Mouse (Mus musculus): ENCODE measurements at regions not wholly inside any gene's neighbourhood (a gene's known extent, or its start where the extent isn't known, plus 50 kb on each side); places are given as distances from the start of the nearest gene placed in this dataset.
A peak's percentile ranks its signal among the peaks of the same experiment; 100 is the strongest.

DNA sequence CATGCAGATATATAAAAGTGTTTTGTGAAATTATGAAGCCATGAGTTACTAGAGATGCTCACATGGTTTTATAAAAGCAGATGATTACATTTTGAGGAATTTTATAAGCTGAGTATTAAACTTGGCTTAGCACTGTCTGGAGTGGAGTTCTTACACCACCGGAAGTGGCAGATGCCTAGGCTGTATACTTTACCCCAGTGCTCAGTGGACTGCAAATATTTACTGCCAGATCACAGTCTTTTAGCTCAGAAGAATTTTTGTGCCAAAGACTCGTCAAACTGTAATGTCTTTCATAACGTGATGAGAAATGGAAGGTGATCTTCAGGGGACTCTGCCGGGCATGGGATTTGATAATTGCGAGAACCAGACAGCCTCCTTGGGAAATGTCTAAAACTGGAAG, 136.1 kb upstream of the 9330182O14Rik start:
- DNase-seq (ENCODE audit: low spot score in 2 of 2), result no peak

DNA sequence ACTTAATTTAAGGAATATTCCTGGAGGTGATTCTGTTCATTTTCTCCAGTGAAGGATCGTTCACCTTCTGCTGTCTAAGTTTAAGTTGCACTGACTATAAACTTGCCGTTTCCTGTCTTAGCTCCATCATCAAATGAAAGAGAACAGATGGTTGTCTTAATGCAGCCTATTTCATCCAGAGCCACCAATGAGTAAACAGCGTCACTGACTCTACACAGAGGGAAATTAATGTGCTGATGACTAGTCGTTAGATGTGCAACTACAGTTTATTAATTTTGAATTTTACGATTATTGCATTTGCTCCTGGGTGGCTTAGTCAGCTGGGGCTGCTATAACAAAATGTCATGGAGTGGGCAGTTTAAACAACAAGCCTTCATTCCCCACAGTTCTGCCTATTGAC, 134.1 kb upstream of the 9330182O14Rik start:
- DNase-seq (ENCODE audit: low spot score in 2 of 2), result no peak

DNA sequence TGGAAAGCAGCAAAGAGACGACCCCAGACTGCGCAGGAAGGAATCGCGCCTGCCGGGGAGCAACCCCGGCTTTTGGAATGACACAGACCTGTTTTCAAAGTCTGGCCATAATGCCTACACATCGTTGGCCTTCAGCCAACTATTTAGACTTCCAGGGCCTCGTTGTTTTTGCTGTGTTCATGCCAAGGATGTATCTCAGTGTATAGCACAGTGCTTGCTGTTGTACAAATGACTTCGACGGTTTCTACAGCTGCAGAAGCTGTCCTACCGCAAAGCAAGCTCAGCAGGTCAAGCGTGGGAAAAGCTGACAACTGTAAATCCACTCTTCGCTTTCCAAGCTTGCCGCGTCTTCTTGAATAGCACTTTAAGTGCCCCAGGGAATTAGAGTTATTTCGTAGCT, 129.1 kb upstream of the 9330182O14Rik start:
- no peak for DNase-seq (ENCODE audit: low spot score in 2 of 2)

DNA sequence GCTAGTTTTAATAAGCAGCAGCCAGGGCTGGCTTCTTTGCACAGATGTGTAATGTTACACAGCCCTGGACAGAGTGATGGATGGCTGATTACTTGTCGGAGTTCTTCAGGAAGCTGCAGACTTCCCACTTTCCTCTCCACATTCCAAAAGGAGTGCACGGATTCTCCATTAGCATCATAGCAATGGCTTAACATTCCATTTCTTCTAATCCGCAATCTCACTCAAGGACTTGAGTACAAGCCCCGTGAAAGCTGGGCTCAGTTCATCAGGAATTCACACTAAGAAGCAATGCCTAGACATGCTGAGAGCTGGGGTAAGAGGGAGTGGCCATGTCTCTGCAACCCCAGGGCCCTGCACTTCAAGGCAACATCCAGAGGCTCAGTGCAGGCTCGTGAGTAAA, 126.3 kb upstream of the 9330182O14Rik start:
- DNase-seq (ENCODE audit: low spot score in 2 of 2), result no peak

DNA sequence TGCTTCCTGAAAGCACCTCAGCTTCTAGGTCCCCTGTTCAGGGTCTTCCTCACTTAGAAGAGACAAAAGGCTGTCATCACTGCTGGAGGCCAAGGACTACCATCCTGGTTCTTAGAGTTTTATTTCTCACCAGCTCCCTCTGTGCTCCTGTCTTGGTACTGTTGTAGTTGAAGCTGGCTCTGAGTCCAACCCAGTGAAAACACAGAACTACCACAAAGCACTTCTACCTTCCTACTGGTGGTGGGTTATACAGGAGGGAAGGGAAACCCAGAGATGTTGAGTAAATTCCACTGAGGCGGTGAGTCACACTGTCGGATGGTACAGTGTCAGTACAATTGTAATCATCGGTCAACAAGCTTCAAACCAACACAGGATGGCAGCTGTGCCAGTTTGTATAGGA, 120.3 kb upstream of the 9330182O14Rik start:
- no peak for DNase-seq (ENCODE audit: low spot score in 2 of 2)

DNA sequence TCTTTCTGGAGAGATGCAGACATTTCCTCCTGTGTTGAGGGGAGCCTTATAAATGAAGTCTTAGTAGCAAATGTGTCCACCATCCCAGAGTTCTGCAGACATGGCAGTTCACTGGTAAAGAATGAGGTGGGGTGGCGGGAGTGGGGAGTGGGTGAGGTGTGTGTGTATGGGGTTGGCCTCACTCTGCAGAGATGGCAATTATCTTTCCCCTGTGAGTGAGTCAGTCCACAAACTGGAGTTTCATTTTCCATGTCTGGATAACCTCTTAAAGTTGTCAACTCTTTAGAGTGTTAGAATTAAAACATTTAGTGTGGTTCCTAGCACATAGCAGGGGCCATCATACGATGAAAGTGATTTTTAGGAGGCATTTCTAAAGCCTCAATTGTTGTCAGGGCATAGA, 117.1 kb upstream of the 9330182O14Rik start:
- no peak for DNase-seq (ENCODE audit: low spot score in 2 of 2)

DNA sequence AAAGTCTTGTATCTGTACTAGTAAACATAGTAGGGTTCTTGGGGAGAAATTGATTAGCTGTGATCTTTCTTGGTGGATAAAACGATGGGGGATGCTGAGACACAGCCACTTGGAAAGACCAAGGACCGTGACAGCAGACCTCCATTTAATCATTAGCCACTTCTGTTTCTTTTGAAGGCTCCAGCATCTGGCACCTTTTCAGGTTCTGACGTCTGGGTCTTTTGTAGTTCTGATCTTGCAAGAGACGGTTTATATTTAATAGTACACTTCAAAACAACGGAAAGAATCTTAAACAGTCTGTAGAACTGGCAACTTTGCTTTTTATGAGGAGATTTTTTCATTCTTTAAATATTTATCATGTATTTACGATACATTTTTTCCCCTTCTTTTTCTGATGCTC, 116.6 kb upstream of the 9330182O14Rik start:
- no peak for DNase-seq (ENCODE audit: low spot score in 2 of 2)

DNA sequence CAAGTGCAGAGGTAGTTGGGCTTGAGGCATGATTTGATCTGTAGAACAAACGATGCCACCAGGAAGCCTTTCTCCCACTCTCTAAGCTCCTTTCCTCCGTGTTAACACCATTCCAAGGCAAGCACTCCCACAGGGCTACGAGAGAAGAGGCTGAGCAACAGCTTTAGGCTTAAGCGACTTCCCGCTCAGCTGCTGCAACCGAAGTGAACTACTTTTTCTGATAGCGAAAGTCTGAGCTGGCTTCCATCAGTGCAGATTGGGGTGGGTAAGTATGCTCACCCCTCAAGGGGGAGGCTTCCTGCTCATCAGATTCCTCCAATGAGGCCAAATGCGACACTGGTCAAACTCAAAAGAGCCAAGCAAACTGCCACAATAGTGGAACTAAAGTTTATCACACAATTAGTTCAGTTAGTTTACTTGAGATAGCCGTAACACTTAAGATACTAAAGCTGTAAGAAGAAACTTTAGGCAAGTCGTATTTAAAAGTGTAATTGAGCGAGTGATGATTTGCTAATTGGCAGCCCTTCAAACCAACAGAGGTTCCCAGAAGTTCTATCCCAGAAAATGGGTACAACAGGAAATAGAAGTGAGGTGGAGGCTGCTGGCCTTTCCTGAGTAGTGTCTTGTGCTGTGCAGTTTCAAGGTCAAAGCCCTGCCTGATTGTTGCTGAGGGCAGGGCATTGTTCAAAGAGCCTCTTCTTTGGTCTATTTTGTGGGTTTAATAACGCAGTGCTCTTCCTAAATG, 115.9 kb upstream of the 9330182O14Rik start:
- no peak for DNase-seq (ENCODE audit: low spot score in 2 of 2)

DNA sequence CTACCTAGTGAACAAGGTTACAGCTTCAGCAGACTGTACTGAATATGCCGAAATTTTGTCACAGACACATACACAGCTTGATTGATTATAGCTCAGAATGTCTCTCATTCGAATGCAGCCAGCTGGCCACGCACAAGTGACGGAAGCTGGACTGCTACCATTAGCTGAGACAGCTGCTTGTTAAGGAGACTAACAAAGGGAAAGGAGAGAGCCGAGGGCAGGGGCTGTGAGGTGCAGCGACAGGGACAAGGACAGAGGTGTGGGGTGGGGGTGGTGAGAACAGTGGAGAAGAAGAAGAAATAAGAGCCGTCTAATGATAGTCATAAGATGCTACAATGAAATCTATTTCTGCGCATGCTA, 115.4 kb upstream of the 9330182O14Rik start:
- peak in 1 of 2 experiments; percentile 12 for DNase-seq (ENCODE audit: low spot score in 2 of 2)

DNA sequence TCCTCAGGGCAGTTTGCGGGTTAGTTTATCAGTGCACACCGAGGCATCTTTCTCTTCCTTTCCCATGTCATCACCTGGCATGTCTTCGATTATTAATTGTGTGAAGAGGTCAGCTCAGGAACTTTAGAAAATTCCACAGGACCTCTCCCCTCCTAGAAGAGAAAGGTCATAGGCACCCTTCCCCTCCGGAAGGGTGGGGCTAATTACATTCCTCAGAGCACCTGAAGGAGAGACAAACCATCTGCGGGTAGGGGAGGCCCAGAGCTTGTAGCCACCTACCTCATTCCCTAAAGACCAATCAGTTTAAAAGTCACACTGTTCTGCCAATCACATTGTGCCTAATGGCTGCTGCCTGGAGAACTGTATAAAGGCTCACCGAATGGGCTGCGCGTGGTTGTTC, 114.9 kb upstream of the 9330182O14Rik start:
- DNase-seq (ENCODE audit: low spot score in 2 of 2), result no peak

DNA sequence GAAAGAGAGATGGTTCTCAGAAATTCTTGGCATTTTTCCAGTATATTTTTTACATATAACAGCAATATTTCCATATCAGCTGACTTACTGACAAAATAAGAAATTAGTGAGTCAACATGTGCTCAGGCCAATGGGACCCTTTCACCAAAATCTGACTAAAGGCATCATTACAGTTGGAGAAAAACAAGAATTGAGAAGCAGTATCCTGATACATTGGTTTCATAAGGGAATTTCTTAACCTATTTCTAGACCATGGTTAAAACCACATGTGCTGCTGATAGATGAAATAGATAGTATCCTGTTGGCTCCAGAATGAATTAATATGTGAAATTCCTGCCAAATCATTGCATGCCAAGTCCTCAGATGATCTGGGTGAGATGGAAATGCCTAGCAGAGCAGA, 114.1 kb upstream of the 9330182O14Rik start:
- no peak for DNase-seq (ENCODE audit: low spot score in 2 of 2)

DNA sequence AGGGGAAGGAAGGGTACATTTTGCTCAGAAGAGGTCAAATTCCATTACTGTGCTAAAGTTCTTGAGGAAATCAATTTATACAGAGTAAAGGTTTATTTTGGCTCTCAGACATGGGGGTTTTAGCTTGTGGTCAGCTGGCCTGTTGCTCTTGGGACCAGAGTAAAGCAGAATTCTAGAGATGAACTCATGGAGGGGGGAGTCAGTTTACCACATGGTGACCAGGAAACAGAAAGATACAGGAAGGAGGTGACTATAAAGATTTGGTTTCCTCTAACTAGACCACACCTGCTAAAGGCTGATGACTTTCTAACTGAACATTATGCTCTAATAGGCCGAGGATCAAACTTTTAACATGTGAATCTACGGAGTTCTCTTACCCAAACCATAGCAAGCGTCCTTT, 113.5 kb upstream of the 9330182O14Rik start:
- no peak for DNase-seq (ENCODE audit: low spot score in 2 of 2)

DNA sequence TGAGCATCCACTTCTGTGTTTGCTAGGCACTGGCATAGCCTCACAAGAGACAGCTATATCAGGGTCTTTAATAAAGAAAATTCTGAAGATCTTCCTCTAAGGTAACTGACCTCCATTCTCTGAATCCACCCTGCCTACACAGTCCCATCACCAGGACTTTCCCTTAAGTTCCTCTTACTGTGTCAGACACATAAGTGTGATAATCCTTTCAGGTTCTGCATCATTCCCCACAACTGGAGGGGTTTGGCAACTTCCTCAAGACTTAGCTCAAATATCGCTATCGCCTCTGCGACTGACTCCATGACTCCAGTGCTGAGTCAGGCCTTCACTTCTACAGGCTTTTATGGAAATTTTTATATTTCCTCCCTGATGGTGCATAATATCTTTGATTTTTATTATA, 111.0 kb upstream of the 9330182O14Rik start:
- DNase-seq (ENCODE audit: low spot score in 2 of 2), result no peak

DNA sequence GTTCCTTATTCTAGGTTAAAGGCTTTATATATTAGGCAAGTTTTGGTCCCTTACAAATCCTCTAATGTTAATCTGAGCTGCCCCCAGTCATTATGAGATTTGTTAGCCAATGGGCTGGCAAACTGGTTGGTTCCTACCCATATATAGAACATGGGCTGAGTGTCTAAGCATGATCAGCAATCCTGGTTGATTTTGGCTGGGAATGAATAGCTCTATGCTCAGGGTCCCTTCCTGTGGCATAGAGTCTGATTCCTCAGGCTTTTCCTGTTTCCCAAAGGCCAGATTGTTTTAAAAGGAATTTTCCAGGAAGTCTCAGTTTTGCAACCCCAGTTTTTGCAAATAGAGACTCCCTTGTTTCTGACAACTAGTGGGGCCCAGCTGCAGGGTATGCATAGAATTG, 102.1 kb upstream of the 9330182O14Rik start:
- no peak for DNase-seq (ENCODE audit: low spot score in 2 of 2)

DNA sequence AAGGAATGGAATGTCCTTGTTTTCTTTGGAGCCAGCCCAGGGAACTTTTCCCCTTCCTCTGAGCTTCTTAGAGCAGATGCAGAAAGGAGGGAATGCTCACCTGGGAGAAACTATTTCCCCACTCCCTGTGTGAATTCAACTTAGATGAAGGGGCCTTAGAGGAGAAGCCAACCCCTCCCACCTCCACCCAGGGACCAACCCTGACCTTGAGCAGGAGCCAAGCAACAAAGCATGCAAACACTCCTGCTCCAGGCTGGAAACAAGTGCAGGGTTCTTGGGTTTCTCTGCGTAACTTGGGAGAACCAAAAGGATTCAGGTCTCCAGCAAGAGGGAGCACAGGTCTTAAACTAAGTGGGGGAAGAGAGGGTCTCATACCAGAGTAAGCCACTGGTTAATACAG, 98.0 kb upstream of the 9330182O14Rik start:
- DNase-seq (ENCODE audit: low spot score in 2 of 2), result no peak

DNA sequence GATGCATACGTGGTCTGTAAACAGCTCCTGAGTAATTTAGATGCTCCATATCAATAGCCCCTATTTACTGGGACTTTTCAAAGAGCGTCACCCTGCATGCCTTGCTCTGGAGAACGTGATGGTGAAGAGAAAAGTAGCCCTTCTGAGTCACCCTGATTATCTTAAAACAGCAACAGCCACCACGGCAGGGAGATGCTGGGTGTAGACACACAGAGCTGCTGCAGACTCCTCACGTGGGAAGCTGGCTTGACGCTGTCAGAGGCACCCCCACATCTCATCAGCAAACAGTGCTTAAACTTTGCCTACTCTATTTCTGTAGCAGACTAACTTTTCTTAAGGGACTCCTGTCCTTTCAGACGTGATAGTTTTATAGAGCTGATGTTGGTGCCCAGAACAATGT, 96.9 kb upstream of the 9330182O14Rik start:
- no peak for DNase-seq (ENCODE audit: low spot score in 2 of 2)

DNA sequence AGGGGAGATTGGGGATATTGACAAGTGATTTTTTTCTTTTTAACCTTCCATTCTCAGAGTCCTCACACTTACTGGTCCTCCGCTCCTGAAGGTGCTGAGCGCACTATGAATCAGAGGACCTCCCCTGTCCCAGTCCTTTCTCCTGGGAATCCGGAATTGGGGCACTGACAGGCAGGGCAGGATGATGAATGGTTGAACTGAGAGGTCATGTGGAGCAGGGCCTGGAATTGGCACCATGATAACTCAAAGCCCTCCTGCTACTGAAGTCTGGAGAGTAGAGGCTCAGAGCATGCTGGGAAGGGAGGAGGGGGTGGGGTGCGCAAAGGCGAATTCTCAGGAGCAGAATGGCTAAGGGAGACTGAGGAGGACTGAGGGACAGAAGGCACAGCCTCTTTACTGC, 87.9 kb upstream of the 9330182O14Rik start:
- no peak for DNase-seq (ENCODE audit: low spot score in 2 of 2)

DNA sequence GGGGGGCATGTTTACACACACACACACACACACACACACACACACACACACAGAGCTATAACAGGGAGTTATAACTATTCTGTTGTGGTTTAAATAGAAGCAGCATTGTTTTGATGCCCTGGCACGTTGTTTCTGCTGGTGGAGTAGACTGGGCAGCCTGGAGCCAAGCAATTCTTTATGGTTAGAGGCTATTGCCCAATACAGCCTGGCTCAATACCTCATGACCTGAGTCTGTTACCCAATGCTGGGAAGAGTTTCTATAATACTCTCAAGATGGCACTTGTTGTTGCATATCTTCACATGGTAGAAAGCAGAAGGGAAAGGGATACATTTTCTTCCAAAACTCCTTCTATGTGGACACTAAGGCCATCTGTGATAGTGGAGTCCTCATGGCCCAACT, 87.1 kb upstream of the 9330182O14Rik start:
- DNase-seq (ENCODE audit: low spot score in 2 of 2), result no peak

DNA sequence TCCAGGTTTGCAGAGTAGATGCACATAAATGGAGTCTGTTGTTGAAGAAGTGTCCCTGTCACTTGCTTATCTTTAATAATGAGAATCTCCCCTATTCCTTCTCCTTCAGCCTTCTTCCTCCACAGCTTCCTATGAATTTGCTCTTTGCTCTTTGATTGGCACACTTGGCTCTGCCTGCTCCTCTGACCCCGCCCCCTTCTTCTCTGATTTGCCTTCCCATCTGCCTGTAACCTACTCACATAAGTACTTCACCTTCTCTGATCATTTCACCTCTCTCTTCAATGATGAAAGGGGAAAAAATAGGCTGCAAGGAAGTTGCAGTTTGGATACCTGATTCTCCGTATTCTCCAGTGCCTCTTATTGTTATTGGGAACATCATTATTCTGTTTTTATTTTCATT, 66.1 kb upstream of the 9330182O14Rik start:
- no peak for DNase-seq (ENCODE audit: low spot score in 2 of 2)

DNA sequence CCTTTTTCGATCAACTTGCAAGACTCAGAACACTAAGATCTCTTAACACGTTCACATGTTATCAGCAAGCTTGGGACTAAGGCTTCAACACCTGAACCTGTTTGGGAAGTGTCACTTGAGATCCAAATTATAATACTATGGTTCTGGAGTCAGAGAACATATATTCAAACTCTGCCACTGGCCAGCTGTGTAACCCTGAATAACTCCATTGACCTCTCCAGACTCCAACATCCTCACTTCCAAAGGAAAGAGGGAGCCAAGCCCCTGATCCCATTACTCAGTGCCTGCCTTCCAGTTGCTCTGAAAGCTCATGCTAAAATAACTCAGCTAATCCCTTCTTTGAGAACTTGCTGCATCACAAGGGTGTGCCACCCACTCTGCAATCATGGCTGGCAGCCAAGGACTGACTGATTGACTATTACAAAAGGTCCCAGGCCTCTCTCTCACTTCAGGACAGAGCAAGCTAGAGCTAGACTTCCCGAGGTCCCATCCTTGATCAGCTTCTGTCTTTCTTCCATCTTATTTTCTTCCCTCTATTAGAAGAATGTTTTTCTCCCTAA, 58.8 kb upstream of the 9330182O14Rik start:
- peak in 1 of 2 experiments; percentile 18 for DNase-seq (ENCODE audit: low spot score in 2 of 2)

DNA sequence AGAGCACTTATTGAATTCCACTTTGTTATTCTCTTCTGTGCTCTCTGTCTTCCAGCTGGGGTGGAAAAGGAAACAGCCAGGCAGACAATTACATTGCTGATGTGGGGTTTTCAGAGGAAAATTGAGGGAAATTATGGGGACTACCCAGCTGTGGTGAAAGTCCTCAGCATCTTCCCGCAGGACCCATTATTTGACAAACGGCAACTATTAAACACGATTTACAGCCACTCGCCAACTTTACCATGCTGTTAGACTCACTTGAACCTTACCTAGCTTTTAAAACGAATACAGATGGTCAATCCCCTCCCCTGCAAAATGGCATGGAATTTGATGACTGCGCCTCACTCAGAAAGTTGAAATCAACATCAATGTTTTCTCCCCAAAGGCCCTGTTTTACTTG, 54.3 kb upstream of the 9330182O14Rik start:
- no peak for DNase-seq (ENCODE audit: low spot score in 2 of 2)
